Mouse (Mus musculus) kidney, adult 11 months (tissue): ENCODE measurements around the gene Fam20c.
A peak's percentile ranks its signal among the peaks of the same experiment; 100 is the strongest.

ENCODE experiments used
- DNase-seq: peaks from one replicate; pipeline ENCODE4 v3.0.0; 2022

Gene Fam20c

DNA sequence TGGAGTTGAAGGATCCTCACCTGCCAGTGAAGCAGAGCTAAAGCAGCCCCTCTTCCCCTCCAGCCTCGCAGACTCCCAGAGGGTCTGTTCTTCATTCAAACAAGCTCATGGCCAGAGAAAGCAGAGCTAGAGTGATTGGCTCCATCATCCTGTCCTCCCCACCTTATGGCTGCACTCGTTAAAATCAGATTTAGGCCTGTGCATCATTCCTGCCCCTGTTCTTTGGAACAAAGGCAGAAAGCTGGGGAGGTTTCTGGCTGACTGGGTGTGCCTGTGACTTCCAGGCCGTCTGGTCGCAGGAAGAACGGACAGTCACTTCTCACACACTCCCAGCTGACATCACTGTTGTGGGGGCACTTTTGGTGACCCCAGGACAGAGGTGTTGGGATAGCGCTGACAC lies 2.8 kb downstream of the Fam20c start:
- no peak for DNase-seq

DNA sequence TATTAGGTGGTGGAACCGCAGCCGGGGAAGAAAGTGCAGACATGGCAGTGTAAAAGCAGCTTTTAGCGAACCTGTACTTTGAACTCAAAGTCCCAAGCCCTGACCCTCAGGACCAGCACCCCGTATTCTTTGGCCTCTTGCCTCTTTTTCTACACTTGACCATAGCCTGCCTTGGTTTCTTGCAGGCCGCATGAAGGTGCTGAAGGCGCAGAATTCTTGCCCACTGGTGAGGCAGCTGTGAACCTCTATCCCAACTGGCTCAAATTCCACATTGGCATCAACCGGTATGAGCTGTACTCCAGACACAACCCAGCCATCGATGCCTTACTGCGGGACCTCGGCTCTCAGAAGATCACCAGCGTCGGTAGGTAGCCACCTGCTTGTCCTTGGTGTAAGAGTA lies 3.3 kb downstream of the Fam20c start:
- peak; percentile 73 for DNase-seq

DNA sequence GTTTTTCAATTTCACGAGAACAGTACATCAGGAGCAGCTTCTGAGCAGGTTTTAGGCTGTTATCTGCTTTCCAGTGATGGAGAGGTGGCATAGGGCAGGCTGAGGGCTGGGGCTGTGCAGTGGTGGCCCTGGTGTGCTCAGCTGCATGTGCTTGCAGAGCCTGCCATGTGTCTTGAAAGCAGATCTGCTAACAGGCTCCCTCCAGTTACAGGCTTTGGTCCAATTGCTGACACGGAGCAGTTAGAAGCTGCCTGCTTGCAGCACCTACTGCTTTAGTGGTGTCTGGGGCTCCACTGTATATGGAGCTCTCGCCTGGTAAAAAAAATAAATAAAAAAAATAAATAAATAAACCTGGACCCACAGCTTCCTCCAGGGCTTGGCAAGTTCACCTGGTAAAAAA lies 4.2 kb downstream of the Fam20c start:
- peak; percentile 37 for DNase-seq

DNA sequence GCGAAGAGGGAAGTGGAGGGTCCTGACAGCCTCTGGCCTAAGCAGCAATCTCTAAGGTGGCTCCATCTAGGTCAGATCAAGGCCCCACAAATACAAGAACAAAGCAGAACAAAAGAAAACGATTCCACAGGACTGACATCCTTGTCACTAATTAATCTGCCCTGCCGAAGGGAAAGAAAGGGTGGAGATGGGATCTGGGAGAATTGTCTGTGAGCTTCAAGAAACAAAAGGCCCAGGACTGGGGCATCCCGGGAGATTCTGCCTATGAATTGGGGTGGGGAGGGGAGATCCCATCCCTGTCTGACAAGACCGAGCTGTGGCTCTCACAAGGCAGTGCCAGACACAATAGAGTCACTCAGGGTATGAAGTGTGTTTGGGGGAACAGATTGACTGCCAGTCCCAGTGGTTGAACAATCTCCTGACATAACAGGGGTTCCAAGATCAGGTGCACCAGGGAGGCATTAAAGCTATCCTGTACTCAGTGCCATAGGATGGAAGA lies 7.6 kb downstream of the Fam20c start:
- no peak for DNase-seq

- DNase-seq = no peak
Measured at GRCm38 (mm10) chr5:138762361-138762760, 8.0 kb downstream of the Fam20c start.

DNA sequence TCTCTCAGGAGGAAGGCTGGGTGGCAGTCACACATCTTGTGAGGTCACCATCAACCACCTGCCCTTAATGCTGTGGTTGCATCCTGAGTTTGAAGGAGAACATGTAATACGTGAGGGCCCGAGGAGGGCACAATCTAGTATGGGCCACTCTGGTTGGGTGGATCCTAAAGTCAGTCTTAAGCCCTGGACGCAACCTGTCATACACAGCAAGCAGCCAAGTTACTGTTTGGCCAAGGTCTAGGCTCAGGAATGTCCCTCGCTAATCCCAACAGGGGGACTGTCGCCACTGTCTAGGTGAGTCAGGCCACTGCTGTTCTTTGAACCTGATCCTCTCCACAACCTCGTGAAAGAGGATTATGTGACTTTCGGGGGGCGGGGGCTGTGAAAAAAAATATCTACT lies 10.3 kb downstream of the Fam20c start:
- no peak for DNase-seq

GRCm38 (mm10) chr5:138767650-138768049 lies 13.3 kb downstream of the Fam20c start:
- no peak for DNase-seq

GRCm38 (mm10) chr5:138768704-138769103 lies 14.4 kb downstream of the Fam20c start:
- DNase-seq = no peak

DNA sequence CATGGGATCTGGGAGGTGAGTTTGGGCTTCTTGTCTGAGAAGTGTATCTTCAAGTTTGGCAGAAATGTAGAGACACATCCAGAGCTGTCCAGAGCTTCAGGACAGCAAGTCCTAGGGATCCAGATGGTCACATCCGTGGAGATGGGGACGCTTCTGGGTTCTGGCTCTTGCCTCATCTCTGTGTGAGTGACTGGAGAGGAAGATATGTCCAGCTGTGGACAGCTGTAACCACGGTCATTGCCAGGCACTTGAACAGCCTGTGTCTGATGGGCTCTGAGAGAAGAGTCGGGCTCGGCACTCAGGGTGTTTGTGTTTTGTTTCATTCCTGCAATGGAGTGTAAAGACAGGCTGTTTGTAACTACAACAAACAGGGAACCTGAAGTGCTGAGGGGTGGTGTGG lies 14.8 kb downstream of the Fam20c start:
- no peak for DNase-seq

GRCm38 (mm10) chr5:138775096-138775495 lies 20.8 kb downstream of the Fam20c start:
- no peak for DNase-seq

DNA sequence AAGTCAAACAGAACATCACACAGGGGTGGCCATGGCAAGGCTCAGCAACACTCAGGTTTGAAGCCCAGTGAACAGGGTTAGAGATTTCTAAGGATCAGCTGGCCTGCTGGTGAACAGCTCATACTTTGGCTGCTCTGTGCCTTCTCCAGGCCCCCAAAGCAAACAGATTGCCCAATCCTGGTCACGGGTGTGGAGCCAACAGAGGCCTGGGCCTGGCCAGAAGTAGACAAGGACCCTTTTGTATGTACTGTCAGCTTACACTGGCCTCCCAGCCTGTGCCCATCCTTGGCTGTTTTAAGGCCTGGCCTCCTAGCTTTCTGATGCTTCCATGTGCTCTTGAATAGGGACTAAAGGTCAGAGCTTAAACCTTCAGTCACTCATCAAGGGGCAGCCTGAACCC lies 22.0 kb downstream of the Fam20c start:
- no peak for DNase-seq

- DNase-seq = peak; percentile 57
Measured at GRCm38 (mm10) chr5:138778731-138779463, 24.6 kb downstream of the Fam20c start.

DNA sequence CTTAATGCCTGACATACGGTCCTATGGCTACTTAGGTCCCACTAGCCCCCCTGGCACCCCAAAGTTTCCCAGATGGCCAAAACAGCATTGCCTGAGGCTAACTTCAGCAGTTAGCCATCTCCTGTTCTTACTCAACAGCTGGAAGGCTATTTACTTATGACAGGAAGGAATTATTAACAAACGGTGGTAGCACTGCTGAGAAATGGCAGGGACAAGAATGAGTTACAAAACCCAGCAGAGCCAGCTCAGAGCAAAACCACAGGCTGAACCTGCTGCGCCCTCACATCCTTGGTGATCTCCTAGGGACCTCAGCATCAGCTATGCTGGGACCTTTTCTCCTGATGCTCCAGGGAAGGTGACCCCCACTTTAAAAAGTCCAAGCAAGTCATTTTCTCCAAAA lies 25.3 kb downstream of the Fam20c start:
- no peak for DNase-seq

DNA sequence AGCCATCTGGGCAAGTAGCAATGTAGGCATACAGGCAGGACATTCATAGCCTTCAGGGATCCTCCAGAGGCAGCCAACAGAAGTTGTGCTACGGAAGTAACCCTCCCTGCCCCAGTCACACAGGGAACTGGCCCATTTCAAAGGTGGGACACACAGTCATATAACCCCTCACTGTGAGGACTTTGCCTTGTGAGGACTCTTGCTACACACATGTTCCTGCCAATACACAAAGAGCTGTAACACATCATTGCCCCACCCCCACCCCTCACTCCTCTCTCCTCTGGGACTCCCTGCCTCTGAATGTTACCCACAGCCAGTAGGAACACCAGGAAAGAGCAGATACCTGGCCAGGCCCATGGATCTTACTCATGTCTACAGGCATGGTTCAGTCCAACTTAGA lies 28.4 kb downstream of the Fam20c start:
- DNase-seq = no peak

GRCm38 (mm10) chr5:138783181-138783580 lies 28.9 kb downstream of the Fam20c start:
- no peak for DNase-seq

DNA sequence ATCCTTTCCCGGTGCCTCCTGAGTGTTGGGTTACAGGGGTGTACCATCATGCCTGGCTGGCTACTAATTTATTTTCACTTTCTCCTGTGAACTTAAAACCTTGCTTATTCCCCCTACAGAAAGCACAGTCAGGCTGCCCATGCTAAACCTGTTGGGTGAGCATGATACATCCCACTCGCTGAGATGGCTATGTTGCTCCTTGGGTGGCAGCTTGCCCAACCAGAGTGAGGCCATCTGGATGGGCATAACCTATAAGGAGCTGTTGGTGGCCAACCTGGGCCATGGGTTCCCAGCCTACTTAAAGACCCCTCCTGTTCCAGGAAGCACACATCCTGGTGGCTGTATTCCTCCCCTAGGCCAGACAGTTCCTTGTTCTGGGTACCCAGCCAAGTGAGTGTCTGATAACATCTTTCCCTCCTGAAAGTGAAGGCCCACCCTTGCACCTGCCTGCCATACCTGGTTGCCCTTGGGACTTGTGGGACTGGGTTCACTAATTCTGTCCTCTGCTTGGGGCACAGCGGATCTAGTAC lies 31.7 kb downstream of the Fam20c start:
- DNase-seq = peak; percentile 39

DNA sequence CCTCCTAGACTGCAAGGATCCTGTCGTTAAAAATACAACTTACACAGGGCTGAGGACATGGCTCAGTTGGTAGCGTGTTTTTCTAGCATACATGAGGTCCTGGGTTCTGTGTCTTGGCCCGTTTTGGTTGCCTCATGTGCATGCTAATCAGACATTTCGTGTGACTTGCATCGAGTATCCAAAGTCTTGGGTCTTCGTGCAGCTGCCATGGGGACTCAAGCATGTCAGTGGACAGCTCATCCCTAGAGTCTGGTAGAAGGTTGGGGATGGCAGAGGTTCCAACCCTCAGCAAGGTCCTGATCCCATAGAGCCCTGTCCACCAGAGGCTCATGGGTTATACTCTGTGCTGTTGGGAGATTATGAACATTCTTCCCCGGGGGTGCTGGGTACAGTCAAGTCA lies 33.3 kb downstream of the Fam20c start:
- DNase-seq = no peak

DNA sequence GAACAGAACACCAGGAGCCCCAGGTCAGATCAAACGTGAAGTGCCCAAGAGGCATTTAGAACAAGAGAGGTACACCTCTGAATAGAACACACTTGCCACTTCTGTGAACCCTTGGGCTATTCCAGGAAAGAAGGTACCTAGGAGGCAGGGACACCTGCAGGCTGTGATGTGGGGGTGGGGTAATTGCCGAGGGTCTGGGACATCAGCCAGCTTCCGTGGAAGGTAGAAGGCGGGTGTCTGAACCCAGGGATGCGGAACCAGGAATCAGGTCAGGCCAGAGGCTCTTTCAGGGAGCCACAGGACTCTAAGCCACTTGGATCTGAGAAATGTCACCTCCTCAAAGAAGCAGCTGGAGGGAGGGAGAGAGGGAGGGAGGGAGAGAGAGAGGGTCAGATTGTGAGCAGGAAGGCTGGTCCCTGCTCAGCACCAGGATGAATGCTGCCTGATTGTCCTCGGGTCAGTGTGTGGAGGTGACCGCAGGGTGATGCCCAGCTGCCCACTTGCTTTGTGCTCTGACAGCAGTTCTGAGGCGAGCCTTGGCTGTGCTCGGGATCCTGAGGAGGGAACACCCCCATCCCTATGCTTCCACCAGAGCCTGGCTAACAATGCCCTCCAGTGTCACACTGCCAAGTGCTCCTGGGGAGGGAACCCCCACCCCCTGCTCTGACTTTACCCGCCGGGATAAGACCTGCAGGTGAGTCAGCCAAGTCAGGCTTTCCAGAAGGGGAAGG lies 34.3 kb downstream of the Fam20c start:
- DNase-seq = peak; percentile 84

DNA sequence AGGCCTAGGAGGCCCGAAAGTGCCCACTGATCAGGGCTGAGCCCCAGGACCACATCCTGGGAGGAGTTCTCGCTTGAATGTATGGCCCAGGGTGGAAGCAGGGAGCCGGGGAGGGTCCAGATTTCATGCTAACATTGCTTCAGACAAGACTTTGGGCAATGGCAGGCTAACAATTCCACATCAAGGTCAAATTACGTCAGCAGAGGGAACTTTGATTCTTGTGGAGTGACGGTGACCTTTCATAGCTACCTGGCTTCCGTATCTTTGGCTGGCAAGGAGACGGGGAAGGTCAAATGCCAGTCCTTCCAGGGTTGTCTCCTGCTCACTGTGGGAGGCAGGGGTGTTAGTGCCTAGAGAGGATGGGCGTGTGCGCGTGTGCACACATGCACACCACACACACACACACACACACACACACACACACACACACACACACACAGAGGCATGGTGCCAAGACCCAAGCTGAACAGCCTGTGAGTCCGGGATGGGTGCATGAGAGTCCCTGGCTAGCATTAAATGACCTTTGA lies 36.7 kb downstream of the Fam20c start:
- DNase-seq = peak; percentile 47

- no peak for DNase-seq
Measured at GRCm38 (mm10) chr5:138801588-138802116, 47.3 kb downstream of the Fam20c start.

DNA sequence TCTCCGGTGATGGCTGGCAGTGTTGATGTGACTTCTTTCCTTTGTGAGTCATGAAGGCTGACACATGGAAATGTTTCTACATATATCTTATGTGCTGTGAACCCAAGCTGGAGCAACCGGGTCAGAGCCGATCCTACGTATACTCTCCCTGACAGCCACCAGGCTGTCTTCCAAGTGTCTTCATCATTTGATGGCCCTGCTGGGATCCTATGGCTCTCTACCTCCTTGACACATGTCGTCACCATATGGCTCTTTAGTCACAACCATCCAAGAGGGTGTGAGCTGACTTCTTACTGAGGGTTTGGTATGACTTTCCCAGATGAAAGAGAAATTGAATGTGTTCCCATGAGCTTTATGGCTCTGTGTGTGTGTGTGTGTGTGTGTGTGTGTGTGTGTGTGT lies 50.0 kb downstream of the Fam20c start:
- no peak for DNase-seq

DNA sequence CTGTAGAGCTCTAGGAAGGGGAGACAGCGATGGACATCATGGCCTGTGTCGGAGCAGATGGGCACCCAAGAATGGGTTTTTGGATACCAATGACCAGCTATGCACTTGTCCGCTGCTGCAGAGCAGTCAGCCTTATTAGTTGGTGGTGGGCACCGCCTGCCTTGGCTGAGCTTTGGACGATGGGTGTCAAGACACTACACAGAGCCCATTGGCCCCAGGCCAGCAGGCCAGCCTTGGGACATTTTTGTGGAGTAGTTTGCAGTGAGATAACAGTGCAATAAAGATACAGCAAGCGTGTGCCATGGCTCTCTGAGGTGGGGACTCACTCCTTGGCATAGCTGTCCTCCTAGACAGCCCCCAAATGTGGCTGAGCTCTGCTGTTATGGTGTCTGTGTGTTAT lies 55.5 kb downstream of the Fam20c start:
- DNase-seq = no peak

- no peak for DNase-seq
Measured at GRCm38 (mm10) chr5:138819780-138820179, 65.5 kb downstream of the Fam20c start, which contains the start of gene Gm5294. Gene Gm5294, plus strand, starts transcription at chr5:138820080.
